Mouse (Mus musculus) embryonic fibroblast, embryonic 13.5 days (primary cell): ENCODE results near the gene Zfp292.

ENCODE experiments used
- CTCF ChIP-seq: IDR thresholded peaks from 2 replicates; pipeline ENCODE4 v1.5.1; 2011; ENCODE audit warnings: mild to moderate bottlenecking, control low read depth, low read length, moderate library complexity, borderline replicate concordance; ENCODE audit not compliant: insufficient read depth
- POLR2A ChIP-seq: IDR thresholded peaks from 2 replicates; pipeline ENCODE4 v1.6.1; 2011; ENCODE audit warnings: low read depth, mild to moderate bottlenecking, control low read depth, low read length, moderate library complexity

GRCm38 (mm10) chr4:34886490-34887111 is 3.8 kb upstream of the Zfp292 start:
- no peak for TF ChIP-seq CTCF
- TF ChIP-seq POLR2A = peak; percentile 72
